Mouse (Mus musculus) c-Kit-positive CD71-negative TER-119-negative erythroid progenitor cells, embryonic 14.5 days (primary cell): ENCODE measurements at regions not wholly inside any gene's neighbourhood (a gene's known extent, or its start where the extent isn't known, plus 50 kb on each side); places are given as distances from the start of the nearest gene placed in this dataset.
A peak's percentile ranks its signal among the peaks of the same experiment; 100 is the strongest.

Experiments used
- DNase-seq: peaks from one replicate; pipeline ENCODE4 v3.0.0-alpha.2; 2013; ENCODE audit warnings: low read depth

GRCm38 (mm10) chr15:21836110-21836509 lies 712.7 kb upstream of the Cdh18 start:
- no peak for DNase-seq

GRCm38 (mm10) chr15:21858540-21858939 lies 690.3 kb upstream of the Cdh18 start:
- no peak for DNase-seq

GRCm38 (mm10) chr15:21885181-21885580 lies 663.6 kb upstream of the Cdh18 start:
- DNase-seq, result peak; percentile 9
